Mouse (Mus musculus) thymus, adult 2 months (tissue): ENCODE measurements around the gene Adipoq.

Source experiments
- CTCF ChIP-seq: fragments of 200-500 bp; IDR thresholded peaks from 2 replicates; pipeline ENCODE4 v1.5.1; 2012; ENCODE audit warnings: mild to moderate bottlenecking, control low read depth, low read length, moderate library complexity, borderline replicate concordance; ENCODE audit not compliant: control insufficient read depth, poor library complexity, insufficient read depth; ENCODE audit errors: extremely low read depth
- POLR2A ChIP-seq: fragments of 200-500 bp; IDR thresholded peaks from 2 replicates; pipeline ENCODE4 v1.6.1; 2012; ENCODE audit warnings: mild to moderate bottlenecking, low read length, control low read depth, moderate library complexity; ENCODE audit not compliant: control insufficient read depth, poor library complexity, insufficient read depth; ENCODE audit errors: extremely low read depth

- no peak for TF ChIP-seq POLR2A
- no peak for TF ChIP-seq CTCF
Observed at GRCm38 (mm10) chr16:23191560-23192242, 45.4 kb downstream of the Adipoq start.
